Mouse (Mus musculus) ES-CJ7 (cell line): Measurements from ENCODE around the gene Fiz1.
"Not testable (repeated sequence)": the region's sequence is repeated elsewhere in the genome, so short reads cannot be mapped to it uniquely, and the experiment has no call there.

Experiments used
- DNase-seq: peaks from one replicate; pipeline ENCODE4 v3.0.0; 2011; ENCODE audit warnings: low read depth, low spot score

Gene Fiz1

GRCm38 (mm10) chr7:5037467-5037866 lies 23.0 kb upstream of the Fiz1 start:
- DNase-seq, result no peak

DNA sequence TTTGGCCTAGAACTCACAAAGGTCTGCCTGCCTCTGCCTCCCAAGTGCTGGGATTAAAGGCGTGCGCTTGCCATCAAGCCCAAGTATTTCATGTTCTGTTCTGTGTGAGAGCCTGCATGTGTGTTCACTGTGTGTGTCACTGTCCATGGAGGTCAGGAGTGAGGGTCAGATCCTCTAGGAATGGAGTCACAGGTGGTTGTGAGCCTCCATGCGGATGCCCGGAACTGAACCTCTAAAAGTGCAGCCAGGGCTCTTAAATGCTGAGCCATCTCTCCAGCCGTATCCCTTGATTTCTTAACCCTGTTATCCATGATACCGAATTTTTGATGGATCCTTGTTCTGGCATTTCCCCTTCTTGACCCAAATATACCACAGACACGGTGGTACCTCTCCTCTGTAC lies 22.5 kb upstream of the Fiz1 start:
- DNase-seq, result no peak

- no peak for DNase-seq
Observed at GRCm38 (mm10) chr7:5036136-5036535, 21.6 kb upstream of the Fiz1 start.

DNA sequence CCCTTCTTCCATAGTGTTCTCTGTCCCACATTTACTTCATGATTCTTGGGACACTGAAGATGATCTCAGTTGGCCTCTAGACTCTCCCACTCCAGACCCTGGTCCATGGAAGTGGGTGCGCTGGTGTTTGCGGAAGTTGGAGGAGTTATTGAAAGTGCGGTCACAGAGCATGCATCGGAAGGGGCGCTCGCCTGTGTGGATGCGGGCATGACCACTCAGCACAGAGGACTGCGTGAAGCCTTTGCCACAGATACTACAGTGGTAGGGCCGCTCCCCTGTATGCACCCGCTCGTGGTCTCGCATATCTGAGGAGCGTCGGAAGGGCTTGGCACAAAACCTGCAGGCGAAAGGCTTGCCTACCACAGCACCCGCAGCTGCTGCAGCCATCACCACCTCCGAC lies 21.1 kb upstream of the Fiz1 start:
- DNase-seq, result no peak

DNA sequence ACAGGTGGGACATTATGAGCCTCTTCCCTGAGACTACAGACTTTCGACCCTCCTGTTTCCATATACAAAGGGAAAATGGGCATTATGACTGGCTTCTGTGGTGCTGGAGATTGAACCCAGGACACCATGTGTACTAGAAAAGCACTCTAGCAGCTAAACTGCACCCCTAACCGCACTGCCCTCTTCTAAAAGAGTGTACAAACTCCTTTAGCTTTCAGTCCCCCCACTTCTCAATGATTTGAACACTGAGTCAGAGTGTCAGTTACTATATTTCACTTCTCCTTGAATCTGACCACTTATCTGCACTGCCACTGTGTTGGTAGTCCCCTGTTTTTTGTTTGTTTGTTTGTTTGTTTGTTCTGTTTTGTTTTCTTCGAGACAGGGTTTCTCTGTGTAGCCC lies 19.3 kb upstream of the Fiz1 start, which contains the start of gene 4632433K11Rik:
Gene 4632433K11Rik (plus strand): TSS at position 301 of the 400 bp plus-strand sequence.
- no peak for DNase-seq

DNA sequence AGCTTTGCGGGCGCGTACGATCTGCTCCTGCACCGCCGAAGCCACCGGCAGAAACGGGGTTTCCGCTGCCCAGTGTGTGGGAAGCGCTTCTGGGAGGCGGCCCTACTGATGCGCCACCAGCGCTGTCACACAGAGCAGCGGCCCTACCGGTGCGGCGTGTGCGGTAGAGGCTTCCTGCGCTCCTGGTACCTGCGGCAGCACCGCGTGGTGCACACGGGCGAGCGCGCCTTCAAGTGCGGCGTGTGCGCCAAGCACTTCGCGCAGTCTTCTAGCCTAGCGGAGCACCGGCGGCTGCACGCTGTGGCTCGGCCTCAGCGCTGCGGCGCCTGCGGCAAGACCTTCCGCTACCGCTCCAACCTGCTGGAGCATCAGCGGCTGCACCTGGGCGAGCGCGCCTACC lies 17.0 kb upstream of the Fiz1 start:
- DNase-seq, result no peak

GRCm38 (mm10) chr7:5030554-5031275 lies 16.2 kb upstream of the Fiz1 start:
- DNase-seq, result peak; percentile 72

- peak; percentile 66 for DNase-seq
Observed at GRCm38 (mm10) chr7:5029946-5030345, 15.4 kb upstream of the Fiz1 start.

DNA sequence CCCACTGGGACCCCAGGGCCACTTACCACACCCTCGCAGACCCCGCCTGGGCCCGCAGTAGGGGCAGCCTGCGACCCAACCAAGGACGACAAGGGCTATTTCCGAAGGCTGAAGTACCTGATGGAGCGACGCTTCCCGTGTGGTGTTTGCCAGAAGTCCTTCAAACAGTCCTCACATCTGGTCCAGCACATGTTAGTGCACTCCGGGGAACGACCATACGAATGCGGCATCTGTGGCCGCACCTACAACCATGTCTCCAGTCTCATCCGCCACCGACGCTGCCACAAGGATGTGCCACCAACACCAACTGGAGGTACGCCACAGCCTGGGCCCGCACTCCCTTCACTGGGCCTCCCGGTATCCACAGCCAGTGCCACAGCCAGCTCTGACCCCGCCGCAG lies 15.0 kb upstream of the Fiz1 start:
- DNase-seq, result no peak

- no peak for DNase-seq
Observed at GRCm38 (mm10) chr7:5021197-5021596, 6.7 kb upstream of the Fiz1 start.

- DNase-seq, result no peak
Observed at GRCm38 (mm10) chr7:5020685-5021084, 6.2 kb upstream of the Fiz1 start.

DNA sequence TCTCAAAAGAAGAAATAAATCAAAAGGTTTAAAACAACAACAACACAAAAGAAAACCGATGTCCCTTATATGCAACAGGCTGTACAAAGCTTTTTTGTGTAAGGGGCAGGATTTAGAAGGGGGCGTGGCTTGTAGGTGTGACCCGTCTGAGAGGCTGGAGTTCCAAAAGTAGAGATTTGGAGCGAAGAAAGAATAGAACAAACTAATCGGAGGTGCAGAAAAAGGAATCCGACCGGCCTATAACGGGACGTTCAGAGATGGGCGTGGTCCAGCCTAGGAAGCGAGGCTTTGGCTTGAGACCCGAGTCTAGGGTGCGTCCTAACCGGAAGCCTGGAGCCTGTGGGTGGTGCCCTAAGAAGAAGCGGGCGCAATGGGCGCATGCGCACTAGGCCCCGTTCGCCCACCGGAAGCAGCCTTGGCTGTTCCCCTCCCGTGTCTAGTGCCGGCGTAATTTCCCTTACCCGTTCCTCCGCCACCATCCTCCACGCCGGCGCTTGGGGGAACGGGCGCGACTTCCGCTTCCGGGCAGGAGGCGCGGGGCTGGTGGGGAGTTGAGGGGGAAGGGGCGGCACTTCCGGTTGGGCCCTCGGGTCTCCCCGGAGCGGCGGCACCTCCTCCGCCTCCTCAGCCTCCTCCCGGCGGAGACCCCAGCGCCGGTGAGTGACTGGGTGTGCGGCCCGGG lies 5.6 kb upstream of the Fiz1 start, which contains the start of the genes Zfp865 and Ccdc106:
Gene Zfp865 (plus strand): TSS at position 377 of the 682 bp plus-strand sequence.
Gene Ccdc106 (plus strand): TSS at position 554 of the 682 bp plus-strand sequence.
- peak; percentile 99 for DNase-seq

DNA sequence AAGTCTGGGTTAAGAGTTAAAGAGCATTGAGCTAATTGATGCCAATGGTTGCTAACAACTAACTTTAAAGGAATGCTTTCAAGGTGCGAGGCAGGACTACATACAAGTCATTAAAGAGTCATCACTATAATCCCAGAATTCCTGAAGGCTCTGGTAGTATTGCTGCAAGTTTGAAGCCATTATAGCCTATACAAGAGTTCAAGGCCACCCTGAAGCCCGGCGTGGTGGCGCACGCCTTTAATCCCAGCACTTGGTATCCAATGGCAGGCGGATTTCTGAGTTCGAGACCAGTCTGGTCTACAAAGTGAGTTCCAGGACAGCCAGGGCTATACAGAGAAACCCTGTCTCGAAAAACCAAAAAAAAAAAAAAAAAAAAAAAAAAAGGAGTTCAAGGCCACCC lies 5.1 kb upstream of the Fiz1 start:
- DNase-seq, result not testable (repeated sequence)

DNA sequence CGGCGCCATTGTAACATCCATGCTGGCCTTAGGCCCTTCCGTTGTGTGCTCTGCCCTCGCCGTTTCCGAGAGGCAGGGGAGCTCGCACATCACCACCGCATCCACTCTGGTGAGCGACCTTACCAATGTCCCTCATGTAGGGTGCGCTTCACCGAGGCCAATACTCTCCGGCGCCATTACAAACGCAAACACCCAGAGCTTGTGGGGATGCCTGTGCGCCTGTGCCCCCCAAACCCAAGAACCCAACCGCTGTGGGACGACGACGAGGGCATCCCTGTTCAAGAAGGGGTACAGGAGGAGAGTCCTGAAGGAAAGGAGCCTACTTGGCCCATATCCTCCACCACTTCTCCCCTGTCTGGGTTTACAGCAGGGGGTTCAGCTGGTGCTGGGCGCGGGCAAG lies 3.4 kb upstream of the Fiz1 start:
- DNase-seq, result no peak

DNA sequence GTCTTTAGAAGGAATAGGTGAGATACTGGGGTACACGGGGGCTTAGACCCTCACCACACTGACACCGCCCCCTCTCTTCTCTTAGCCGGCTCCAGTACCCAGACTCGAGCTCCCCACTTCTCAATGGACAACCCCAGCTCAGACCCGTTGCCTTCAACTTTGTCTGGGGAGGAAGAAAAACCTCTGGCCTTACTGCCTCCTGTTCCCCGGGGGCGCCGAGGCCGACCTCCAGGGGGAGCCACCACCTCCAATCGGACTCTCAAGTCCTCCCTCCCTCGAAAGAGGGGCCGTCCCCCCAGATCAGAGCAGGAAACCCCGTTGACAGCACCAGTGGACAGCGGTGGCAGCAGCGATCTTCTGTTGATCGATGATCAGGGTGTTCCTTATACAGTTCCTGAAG lies 2.9 kb upstream of the Fiz1 start:
- peak; percentile 67 for DNase-seq

GRCm38 (mm10) chr7:5016920-5017319 lies 2.4 kb upstream of the Fiz1 start:
- DNase-seq, result peak; percentile 45

- no peak for DNase-seq
Observed at GRCm38 (mm10) chr7:5016057-5016456, 1.6 kb upstream of the Fiz1 start.

DNA sequence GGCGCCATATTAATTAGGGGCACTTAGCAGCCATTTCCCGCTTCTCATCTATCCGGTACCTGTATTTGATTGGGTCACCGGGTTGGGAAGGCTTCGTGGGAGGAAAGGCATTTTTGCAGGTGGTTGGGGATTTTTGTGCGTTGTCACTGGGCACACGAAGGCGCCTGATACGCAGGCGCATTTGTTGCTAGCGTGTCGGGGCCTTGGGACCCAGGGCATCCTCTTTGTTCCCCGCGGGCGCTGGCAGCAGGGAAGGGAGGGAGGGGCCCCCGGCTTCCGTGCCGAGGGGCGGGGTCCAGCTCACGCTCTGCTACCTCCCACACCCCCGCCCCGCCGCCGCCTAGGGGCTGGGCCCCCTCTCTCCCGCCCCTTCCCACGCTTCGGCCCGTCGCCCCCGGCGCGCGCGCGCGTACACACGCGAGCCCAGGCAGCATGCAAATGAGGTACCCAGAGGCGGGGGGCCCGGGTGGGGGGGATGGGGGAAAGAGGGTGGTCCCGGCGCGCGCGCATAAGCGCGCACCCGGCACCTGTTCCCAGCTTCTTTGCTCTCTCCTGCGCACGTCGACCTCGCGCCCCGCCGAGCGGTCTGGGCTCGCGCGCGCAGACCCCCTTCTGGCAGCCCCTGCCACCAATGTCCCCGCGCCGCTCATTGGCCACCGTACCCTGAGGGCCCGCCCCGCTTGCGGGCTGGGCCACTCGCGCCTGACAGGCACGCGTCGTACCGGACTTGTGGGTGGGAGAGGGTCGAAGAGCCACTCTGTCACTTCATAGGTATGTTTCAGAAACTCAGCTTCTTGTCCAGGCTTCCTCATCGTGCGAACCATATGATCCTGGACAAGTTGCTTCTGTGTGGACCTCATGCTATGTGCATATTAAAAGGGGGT lies 863 bp upstream of the Fiz1 start, which contains the start of gene Gm44973:
Gene Gm44973 (plus strand): TSS at position 379 of the 884 bp plus-strand sequence.
- peak; percentile 95 for DNase-seq

- DNase-seq, result peak; percentile 94
Observed at GRCm38 (mm10) chr7:5012681-5013513, 1.6 kb downstream of the Fiz1 start.

GRCm38 (mm10) chr7:5008229-5008628 lies 6.3 kb downstream of the Fiz1 start:
- DNase-seq, result peak; percentile 68

DNA sequence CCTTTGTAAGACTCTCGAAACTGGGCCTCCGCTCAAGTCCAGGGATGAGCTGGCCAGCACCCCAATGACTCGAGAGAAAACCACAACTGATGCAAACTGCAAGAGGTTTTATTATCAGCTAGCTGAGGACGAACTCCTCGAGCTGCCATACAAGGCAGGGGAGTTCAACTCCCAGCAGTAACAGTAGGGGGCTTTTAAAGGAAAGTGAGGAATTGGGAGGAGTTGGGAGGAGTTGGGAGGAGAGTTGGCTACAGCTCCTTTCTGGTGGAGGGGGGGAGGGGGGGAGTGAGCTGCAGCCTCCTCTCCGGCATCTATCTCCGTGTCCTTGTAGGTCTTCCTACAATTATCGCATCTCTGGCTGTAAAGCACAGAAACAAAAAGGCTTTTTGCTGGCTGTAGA lies 11.6 kb downstream of the Fiz1 start:
- DNase-seq, result peak; percentile 56
